Mouse (Mus musculus): ENCODE data around the gene Pycr2. TPM values are rescaled to one million over a fixed set of nuclear protein-coding genes. Genes with fewer than 3 reads are reported as not detected.

Pycr2 gene
- polyA plus RNA-seq (2016; fragmentation: Nextera tagmentation; extraction: Ambion mirVana), result 89.4 and 114 TPM in 2 replicates

DNA sequence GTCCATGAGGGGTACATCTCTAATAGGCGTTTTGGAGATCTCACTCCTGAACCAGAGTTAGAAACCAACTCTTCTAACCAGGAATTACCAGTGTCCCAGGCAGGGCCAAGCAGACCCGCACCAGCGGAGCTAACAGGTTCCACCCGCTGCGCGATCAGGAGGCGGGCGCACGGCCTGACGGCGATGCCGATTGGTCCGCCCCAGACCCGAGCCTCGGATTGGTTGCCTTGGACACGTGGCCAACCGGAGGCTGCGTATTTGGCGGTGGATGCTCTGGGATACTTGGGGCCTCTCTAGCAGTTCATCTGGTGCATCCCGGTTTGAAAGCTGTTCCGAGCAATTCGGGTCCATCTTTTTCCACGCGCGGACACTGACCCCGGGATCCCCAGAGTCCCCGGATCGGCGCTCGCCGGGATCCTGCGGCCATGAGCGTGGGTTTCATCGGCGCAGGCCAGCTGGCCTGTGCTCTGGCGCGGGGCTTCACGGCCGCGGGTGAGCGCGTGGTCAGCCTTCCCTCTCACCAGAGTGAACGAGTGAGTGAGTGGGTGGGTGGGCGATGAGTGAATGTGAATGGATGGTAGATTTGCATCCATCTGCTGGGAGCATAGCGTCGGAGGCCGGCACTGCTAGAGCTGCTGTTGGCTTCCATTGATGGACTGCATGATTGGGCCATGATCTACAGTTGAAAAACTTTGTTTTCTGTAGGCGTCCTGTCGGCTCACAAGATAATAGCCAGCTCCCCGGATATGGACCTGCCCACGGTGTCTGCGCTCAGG, at the start of gene Pycr2:
Gene Pycr2, plus strand, starts transcription at position 255 of the 776 bp plus-strand sequence.
- peak within 1 kb of the TSS; percentile 73 for H3K4me3 ChIP-seq
- peak; percentile 99 for DNase-seq (ENCODE audit: low spot score)
- H3K27ac ChIP-seq, result peak within 1 kb of the TSS; percentile 90
- under 1% methylated on average over 52 of the region's 52 CpGs for WGBS
- peaks cover 26% of the 10 kb centered on the region for H3K4me1 ChIP-seq
- H3K36me3 ChIP-seq, result peaks cover 32% of the 10 kb centered on the region
- no peaks in the 10 kb centered on the region for H3K27me3 ChIP-seq (ENCODE audit: insufficient read depth, poor library complexity, severe bottlenecking)
- H3K9me3 ChIP-seq, result no peaks in the 10 kb centered on the region

DNA sequence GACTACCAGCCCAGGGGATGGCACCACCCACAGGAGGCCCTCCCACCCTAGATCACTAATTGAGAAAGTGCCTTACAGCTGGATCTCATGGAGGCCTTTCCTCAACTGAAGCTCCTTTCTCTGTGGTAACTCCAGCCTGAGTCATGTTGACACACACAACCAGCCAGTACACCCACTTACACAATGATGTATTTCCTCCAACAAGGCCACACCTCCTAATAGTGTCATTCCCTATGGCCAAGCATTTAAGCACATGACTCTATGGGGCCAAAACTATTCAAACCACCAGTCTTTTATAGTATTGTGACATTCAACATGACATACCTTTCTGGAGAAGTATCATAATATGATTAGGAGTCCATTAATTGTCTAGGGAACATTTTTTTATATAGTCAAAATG, 45.3 kb upstream of the Pycr2 start:
- no peak overlapping the region for H3K27ac ChIP-seq
- no peak overlapping the region for H3K4me3 ChIP-seq
- DNase-seq (ENCODE audit: low spot score), result no peak
- H3K36me3 ChIP-seq, result peaks cover 87% of the 10 kb centered on the region
- no peaks in the 10 kb centered on the region for H3K27me3 ChIP-seq (ENCODE audit: insufficient read depth, poor library complexity, severe bottlenecking)
- H3K9me3 ChIP-seq, result no peaks in the 10 kb centered on the region
- H3K4me1 ChIP-seq, result no peaks in the 10 kb centered on the region

DNA sequence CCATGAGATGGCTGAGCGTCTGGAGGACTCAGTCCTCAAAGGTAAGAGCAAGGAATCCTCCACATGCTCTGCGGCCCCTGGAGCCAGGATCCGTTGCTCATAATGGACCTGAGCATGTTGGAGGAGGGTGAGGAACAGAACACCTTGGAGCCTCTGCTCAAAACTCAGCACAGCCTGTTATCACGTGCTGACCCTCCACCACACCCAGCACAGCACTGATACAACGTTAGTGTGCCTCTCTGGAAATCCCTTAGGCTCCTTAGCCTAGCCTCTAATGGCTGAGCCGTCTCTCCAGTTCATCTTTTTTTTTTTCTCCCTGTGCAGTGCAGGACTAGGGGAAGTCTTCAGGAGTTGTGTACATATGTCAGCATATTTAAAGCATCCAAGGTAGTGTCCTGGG, 44.1 kb upstream of the Pycr2 start:
- no peak for DNase-seq (ENCODE audit: low spot score)
- H3K27me3 ChIP-seq (ENCODE audit: insufficient read depth, poor library complexity, severe bottlenecking), result no peaks in the 10 kb centered on the region
- H3K9me3 ChIP-seq, result no peaks in the 10 kb centered on the region
- no peaks in the 10 kb centered on the region for H3K4me1 ChIP-seq
- 72% methylated on average over 6 of the region's 6 CpGs for WGBS
- H3K36me3 ChIP-seq, result peaks cover 95% of the 10 kb centered on the region
- H3K27ac ChIP-seq, result no peak overlapping the region
- H3K4me3 ChIP-seq, result no peak overlapping the region

DNA sequence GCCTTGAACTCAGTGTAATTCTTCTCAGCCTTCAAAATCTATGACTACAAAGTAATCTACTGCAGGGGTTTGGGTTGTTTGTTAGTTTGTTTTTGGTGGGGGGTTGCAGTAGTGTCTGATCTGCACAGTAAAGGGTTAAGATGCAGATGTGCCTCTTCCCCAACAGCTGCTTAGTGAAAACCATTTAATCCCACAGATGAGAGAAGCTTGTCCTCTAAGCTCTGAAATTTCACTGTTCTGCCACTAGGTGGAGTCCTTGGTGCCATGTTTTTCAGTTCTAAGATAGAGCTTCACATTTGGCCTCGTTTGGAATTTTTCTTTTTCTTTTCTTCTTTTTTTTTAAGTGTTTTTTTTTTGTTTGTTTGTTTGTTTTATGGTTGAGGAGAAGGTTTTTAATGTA, 40.5 kb upstream of the Pycr2 start:
- Histone ChIP-seq H3K4me3 (no peak overlapping the region), H3K36me3 (peaks cover 94% of the 10 kb centered on the region), H3K4me1 (no peaks in the 10 kb centered on the region), H3K27me3 (ENCODE audit: insufficient read depth, poor library complexity, severe bottlenecking) (no peaks in the 10 kb centered on the region), H3K27ac (no peak overlapping the region), H3K9me3 (no peaks in the 10 kb centered on the region)
- DNase-seq (ENCODE audit: low spot score), result no peak
- 28% methylated on average over 1 of the region's 1 CpGs for WGBS

DNA sequence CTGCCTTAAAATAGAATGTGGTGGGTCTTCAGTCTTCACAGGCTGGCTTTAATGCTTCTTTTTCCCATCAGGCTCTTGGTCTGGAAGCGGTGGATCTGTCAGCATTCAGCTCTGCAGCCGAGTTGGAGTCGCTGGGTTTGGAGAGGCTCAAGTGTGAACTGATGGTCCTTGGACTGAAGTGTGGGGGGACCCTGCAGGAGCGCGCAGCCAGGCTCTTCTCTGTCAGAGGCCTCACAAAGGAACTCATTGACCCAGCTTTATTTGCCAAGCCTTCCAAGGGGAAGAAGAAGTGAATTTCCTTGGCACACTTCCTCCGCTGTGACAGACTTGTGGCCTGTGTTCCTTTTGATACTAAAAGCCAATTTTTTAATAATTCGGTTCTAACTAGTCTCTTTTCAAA, 38.1 kb upstream of the Pycr2 start:
- H3K27ac ChIP-seq, result no peak overlapping the region
- peaks cover 10% of the 10 kb centered on the region; the same call in 1 of the 2 replicates for H3K4me1 ChIP-seq
- DNase-seq (ENCODE audit: low spot score), result no peak
- no peaks in the 10 kb centered on the region for H3K9me3 ChIP-seq
- no peak overlapping the region for H3K4me3 ChIP-seq
- peaks cover 71% of the 10 kb centered on the region for H3K36me3 ChIP-seq
- WGBS, result 77% methylated on average over 7 of the region's 7 CpGs
- no peaks in the 10 kb centered on the region for H3K27me3 ChIP-seq (ENCODE audit: insufficient read depth, poor library complexity, severe bottlenecking)

DNA sequence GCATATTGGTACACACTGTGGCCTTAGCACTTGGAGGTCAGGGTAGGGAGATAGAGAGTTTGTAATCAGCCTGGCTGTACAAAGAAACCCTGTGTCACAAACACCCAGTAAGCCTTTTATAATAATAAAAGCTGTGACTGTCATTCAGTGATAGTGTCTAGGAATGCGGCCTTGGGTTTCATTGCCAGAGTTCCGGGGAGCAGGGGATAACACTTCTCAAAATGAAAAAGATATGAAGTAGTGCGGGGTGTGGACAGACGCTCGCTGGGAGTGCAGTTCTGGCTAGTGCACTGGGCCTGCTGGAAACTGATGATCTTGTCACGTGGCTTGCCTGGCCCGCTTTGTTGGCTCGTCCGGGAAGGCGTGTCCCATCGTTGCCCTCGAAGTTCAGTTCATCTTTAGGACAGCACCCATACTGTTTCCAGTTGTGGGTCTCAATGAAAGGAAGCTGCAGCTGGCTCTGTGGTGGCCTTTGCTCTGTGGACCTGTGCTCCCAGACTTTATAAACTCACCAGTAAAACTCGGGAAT, 33.9 kb upstream of the Pycr2 start:
- Histone ChIP-seq H3K4me1 (peaks cover 13% of the 10 kb centered on the region; the same call in 1 of the 2 replicates), H3K36me3 (peaks cover 34% of the 10 kb centered on the region), H3K27me3 (ENCODE audit: insufficient read depth, poor library complexity, severe bottlenecking) (no peaks in the 10 kb centered on the region), H3K27ac (no peak overlapping the region), H3K4me3 (no peak overlapping the region), H3K9me3 (no peaks in the 10 kb centered on the region)
- WGBS, result 47% methylated on average over 13 of the region's 13 CpGs
- no peak for DNase-seq (ENCODE audit: low spot score)

DNA sequence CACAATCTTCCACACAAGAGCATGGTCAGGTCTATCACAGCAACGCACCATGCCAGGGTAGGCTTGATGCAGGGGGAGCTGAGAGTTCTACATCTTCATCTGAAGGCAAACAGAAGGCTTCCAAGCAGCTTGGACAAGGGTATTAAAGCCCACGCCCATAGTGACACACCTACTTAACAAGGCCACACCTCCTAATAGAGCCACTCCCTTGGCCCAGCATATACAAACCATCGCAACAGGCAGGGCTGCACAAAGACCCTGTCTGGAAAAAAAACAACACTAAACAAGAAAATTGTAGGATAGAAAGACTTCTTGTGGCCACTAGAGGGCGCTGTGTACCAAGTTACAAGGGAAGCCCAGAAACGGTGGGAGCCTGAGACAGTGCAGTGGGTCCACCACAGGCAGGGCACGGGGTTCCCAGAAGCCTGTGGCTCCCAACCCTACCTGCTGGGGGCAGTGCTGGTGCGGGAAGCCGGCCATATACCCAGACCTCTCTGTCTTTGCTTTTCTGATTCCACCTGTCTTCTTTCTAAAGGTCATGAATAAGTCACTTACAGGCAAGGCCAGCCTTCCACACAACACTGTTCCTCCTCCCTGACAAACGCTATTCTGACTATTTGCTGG, 30.1 kb upstream of the Pycr2 start:
- WGBS, result 17% methylated on average over 9 of the region's 9 CpGs

DNA sequence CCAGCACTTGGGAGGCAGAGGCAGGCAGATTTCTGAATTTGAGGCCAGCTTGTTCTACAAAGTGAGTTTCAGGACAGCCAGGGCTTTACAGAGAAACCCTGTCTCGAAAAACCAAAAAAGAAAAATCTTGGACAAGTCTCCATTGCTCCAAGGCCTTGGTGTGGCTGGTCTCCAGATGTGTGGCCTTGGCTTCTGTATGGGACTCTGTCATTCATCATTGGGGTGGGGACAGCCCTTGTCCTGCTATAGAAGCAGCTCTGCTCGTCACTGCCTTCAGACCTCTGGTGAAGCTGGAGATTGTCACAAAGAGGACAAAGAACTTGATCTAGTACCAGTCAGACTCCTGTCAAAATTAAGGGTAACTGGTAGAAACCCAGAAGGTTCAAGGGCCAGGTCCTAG, 29.5 kb upstream of the Pycr2 start:
- no peak for DNase-seq (ENCODE audit: low spot score)
- no peak overlapping the region for H3K27ac ChIP-seq
- WGBS, result 64% methylated on average over 2 of the region's 2 CpGs

More for the DNA sequence above, 30.1 kb upstream of the Pycr2 start:
- H3K27me3 ChIP-seq (ENCODE audit: insufficient read depth, poor library complexity, severe bottlenecking), result no peaks in the 10 kb centered on the region
- no peaks in the 10 kb centered on the region for H3K9me3 ChIP-seq
- H3K4me1 ChIP-seq, result peaks cover 13% of the 10 kb centered on the region; the same call in 1 of the 2 replicates
- H3K4me3 ChIP-seq, result no peak overlapping the region
- H3K36me3 ChIP-seq, result no peaks in the 10 kb centered on the region
- DNase-seq (ENCODE audit: low spot score), result peak; percentile 83
- no peak overlapping the region for H3K27ac ChIP-seq

DNA sequence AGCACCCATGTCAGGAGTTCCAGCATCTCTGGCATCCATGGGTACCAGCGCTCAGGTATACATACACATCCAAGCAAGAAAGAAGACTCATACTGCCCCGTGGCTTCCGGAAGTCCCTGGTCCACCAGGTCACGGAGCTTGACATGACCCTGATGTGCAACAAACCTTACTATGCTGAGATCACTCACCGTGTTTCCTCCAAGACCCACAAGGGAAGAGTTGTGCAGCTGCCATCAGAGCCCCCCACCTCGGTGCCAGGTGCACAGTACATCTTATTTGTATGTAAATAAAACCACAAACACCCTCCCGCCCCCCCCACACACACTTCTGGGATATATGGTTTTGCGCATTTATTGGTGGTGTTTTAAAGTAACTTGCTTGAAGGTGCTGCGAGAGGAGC, 29.0 kb upstream of the Pycr2 start:
- H3K4me3 ChIP-seq, result no peak overlapping the region
- H3K9me3 ChIP-seq, result no peaks in the 10 kb centered on the region
- 84% methylated on average over 9 of the region's 9 CpGs for WGBS
- DNase-seq (ENCODE audit: low spot score), result no peak
- H3K4me1 ChIP-seq, result peaks cover 10% of the 10 kb centered on the region; the same call in 1 of the 2 replicates
- H3K27ac ChIP-seq, result no peak overlapping the region
- no peaks in the 10 kb centered on the region for H3K36me3 ChIP-seq
- H3K27me3 ChIP-seq (ENCODE audit: insufficient read depth, poor library complexity, severe bottlenecking), result no peaks in the 10 kb centered on the region

More for the DNA sequence above, 29.5 kb upstream of the Pycr2 start:
- H3K9me3 ChIP-seq, result no peaks in the 10 kb centered on the region
- no peak overlapping the region for H3K4me3 ChIP-seq
- no peaks in the 10 kb centered on the region for H3K27me3 ChIP-seq (ENCODE audit: insufficient read depth, poor library complexity, severe bottlenecking)
- no peaks in the 10 kb centered on the region for H3K36me3 ChIP-seq
- H3K4me1 ChIP-seq, result peaks cover 13% of the 10 kb centered on the region; the same call in 1 of the 2 replicates

DNA sequence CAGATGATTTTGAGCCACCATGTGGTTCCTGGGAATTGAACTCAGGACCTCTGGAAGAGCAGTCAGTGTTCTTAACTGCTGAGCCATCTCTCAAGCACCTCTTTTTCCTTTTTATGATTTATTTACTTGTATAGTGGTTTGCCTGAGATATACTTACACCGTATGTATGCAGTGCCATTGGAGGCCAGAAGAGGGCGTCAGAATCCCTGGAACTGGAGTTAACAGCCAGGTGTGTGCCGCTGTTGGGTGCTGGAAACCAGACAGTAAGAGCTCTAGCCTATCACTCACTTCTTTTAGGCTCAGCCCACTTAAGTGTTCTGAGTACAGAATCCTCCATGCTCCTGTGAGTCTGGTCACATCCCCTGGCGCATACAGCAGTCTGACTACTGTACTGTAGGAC, 26.6 kb upstream of the Pycr2 start:
- WGBS, result 80% methylated on average over 4 of the region's 4 CpGs
- Histone ChIP-seq H3K27me3 (ENCODE audit: insufficient read depth, poor library complexity, severe bottlenecking) (no peaks in the 10 kb centered on the region), H3K9me3 (no peaks in the 10 kb centered on the region), H3K4me1 (0 out of 2 replicates have a peak, but pooled peaks cover 1% of the 10 kb centered on the region), H3K4me3 (no peak overlapping the region), H3K36me3 (no peaks in the 10 kb centered on the region), H3K27ac (no peak overlapping the region)
- DNase-seq (ENCODE audit: low spot score), result no peak

DNA sequence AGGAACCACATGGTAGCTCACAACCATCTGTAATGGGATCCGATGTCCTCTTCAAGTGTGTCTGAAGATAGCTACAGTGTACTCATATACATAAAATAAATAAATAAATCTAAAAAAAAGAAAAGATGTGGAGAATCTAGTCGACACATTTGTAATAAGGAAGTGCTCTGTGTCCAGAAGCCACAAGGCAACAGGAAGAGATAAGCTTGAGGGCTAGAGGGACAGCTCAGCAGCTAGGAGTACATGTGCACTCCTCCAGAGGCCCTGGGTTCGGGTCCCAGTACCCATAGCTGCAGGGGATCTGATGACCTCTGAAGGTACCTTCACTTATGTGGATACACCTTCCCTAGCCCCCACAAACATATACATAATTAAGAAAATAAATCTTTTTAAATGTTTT, 22.3 kb upstream of the Pycr2 start:
- no peak for DNase-seq (ENCODE audit: low spot score)
- H3K4me3 ChIP-seq, result no peak overlapping the region
- no peaks in the 10 kb centered on the region for H3K9me3 ChIP-seq
- H3K4me1 ChIP-seq, result peaks cover 15% of the 10 kb centered on the region
- H3K36me3 ChIP-seq, result no peaks in the 10 kb centered on the region
- peaks cover 9% of the 10 kb centered on the region; the same call in 1 of the 2 replicates for H3K27me3 ChIP-seq (ENCODE audit: insufficient read depth, poor library complexity, severe bottlenecking)
- WGBS, result 65% methylated on average over 3 of the region's 3 CpGs
- no peak overlapping the region for H3K27ac ChIP-seq

DNA sequence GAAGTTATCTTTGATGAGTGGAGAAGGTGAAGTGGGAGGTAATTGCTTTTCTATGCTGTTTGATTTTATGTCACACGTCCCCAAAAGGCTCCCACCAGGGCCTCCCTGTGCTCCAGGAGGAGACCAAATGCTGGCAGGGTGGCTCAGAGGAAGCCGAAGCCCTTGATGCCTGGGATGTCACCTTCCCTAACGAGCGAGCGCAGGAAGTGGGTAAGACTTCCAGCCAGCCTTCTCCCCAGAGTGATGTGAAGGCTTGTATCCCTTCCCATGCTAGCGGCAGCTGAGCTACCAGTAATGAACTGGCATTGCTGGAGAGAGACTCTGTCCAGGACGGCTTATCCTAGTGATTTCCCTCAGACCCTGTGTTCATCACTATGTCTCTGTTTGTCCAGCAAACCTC, 20.4 kb upstream of the Pycr2 start:
- Histone ChIP-seq H3K27me3 (ENCODE audit: insufficient read depth, poor library complexity, severe bottlenecking) (peaks cover 9% of the 10 kb centered on the region; the same call in 1 of the 2 replicates), H3K4me1 (peaks cover 22% of the 10 kb centered on the region), H3K27ac (peak overlapping the region; percentile 59; the same call in 1 of the 2 replicates), H3K9me3 (no peaks in the 10 kb centered on the region), H3K36me3 (no peaks in the 10 kb centered on the region), H3K4me3 (no peak overlapping the region)
- DNase-seq (ENCODE audit: low spot score), result no peak
- 7% methylated on average over 7 of the region's 7 CpGs for WGBS

DNA sequence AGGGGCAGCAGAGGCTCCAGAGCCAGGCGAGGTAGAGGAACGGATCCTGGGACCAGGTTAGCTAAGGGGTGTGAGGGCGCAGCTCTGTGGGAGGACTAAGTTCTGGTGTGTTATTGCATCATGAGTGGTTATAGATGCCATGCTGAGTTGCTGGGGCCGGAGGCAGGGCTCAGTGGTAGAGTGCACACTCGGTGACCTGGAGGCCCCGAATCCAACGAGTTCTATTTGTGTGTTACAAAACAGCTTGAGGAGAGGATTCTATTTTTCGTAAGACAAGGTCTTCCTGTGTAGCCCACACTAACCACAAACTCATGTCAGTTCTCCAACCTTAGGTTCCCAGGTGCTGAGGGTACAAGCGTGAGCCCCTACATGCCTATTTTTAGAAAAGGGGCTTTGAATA, 19.6 kb upstream of the Pycr2 start:
- 62% methylated on average over 9 of the region's 9 CpGs for WGBS
- Histone ChIP-seq H3K36me3 (no peaks in the 10 kb centered on the region), H3K27ac (no peak overlapping the region), H3K9me3 (no peaks in the 10 kb centered on the region), H3K4me1 (peaks cover 28% of the 10 kb centered on the region), H3K27me3 (ENCODE audit: insufficient read depth, poor library complexity, severe bottlenecking) (peaks cover 9% of the 10 kb centered on the region; the same call in 1 of the 2 replicates), H3K4me3 (no peak overlapping the region)
- DNase-seq (ENCODE audit: low spot score), result no peak
